Mouse (Mus musculus) forebrain, embryonic 11.5 days (tissue): Measurements from ENCODE around the gene Lexm. TPM values are rescaled to one million over a fixed set of nuclear protein-coding genes. Genes with fewer than 3 reads are reported as not detected.

Source experiments
- ATAC-seq: fragments of 200-750 bp; cut with Nextera tagmentation; replicated peaks from 2 replicates; pipeline ENCODE4 v1.8.0; 2017; ENCODE audit warnings: moderate TSS enrichment; ENCODE audit not compliant: low FRiP score
- DNase-seq: peaks from one replicate; pipeline ENCODE4 v3.0.0-alpha.2; 2017; ENCODE audit warnings: low spot score
- H3K27ac ChIP-seq: fragments of 300-500 bp; sonication (generic); 2 replicates; pipeline ENCODE4 v1.5.1; 2014; ENCODE audit warnings: low read depth, low read length
- H3K27me3 ChIP-seq: fragments of 300-500 bp; sonication (generic); 2 replicates; pipeline ENCODE4 v1.6.1; 2014; ENCODE audit warnings: mild to moderate bottlenecking, low read length, mixed read lengths; ENCODE audit not compliant: control insufficient read depth, insufficient read depth
- H3K36me3 ChIP-seq: fragments of 300-500 bp; sonication (generic); 2 replicates; pipeline ENCODE4 v1.6.1; 2014; ENCODE audit warnings: mild to moderate bottlenecking, low read length, moderate library complexity, mixed read lengths; ENCODE audit not compliant: control insufficient read depth, insufficient read depth
- H3K4me1 ChIP-seq: fragments of 300-500 bp; sonication (generic); replicated peaks from 2 replicates; pipeline ENCODE4 v1.6.1; 2014; ENCODE audit warnings: low read length, mixed read lengths; ENCODE audit not compliant: control insufficient read depth, insufficient read depth
- H3K4me2 ChIP-seq: fragments of 300-500 bp; sonication (generic); 2 replicates; pipeline ENCODE4 v1.6.1; 2014; ENCODE audit warnings: low read depth, mild to moderate bottlenecking, low read length, moderate library complexity, mixed read lengths; ENCODE audit not compliant: severe bottlenecking
- H3K4me3 ChIP-seq: fragments of 300-500 bp; sonication (generic); 2 replicates; pipeline ENCODE4 v1.5.1; 2014; ENCODE audit warnings: low read depth, low read length
- H3K9ac ChIP-seq: fragments of 300-500 bp; sonication (generic); 2 replicates; pipeline ENCODE4 v1.6.1; 2014; ENCODE audit warnings: low read length
- H3K9me3 ChIP-seq: fragments of 300-500 bp; sonication (generic); 2 replicates; pipeline ENCODE4 v1.6.1; 2016; ENCODE audit warnings: low read length, mixed read lengths; ENCODE audit not compliant: control insufficient read depth
- WGBS: fragments of 180-500 bp; shearing (Covaris S2); extraction: QIAGEN DNeasy Blood & Tissue Kit; methylation state at CpG from one replicate; pipeline ENCODE4 v1.1.7; 2014; 5-methylcytosine and 5-hydroxymethylcytosine counted together
- polyA plus RNA-seq: library from polyadenylated mRNA; unstranded; fragments of >200 nt; fragmentation: Nextera tagmentation; extraction: Ambion mirVana; gene quantifications from 2 replicates; pipeline ENCODE4 v1.2.1, GENCODE M21; 2014

Lexm gene
- polyA plus RNA-seq: 0.21 and 0.35 TPM in 2 replicates

DNA sequence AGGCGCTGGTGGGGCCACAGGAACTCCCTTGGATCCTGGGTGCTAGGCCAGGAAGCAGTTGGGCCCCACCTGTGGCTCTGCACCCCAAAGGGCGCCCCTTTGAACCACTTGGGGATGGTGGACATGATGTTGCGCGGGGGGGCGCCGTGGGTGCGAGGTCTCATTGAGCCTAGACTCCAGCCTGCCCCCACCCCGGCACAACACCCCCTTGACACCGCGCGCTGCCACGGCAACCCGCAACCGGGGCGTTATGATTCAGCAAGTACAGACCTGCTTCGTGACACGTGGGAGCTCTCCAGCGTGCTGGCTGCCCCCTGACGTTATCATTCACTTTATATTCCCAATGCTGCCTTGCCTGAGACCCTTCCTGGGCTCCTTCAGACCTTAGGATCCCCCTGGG lies at the start of gene Lexm:
Gene Lexm, minus strand, starts transcription at position 186 of the 400 bp plus-strand sequence.
- WGBS: under 1% methylated on average over 19 of the region's 19 CpGs

DNA sequence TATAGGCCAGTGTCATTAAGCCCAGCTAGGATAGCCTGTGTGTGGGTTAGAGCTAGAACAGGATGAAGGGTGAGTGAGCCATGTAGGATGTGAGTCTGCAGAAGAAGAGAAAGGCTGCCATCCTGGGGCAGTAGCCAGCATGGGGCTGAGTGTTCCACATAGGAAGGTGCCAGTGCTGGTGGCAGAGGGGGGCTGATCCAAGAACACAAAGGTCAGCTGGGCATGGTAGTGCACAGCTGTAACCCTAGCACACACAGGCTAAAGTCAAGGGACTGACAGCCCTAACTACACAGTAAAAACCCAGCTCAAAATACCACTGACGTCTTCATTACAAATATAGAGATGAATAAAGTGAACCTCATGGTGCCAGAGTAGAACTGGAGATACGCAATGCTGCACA lies 49.5 kb upstream of the Lexm start:
- peaks cover 6% of the 10 kb centered on the region; the same call in 1 of the 2 replicates for H3K36me3 ChIP-seq

More for the DNA sequence above, at the start of gene Lexm:
- no peaks in the 10 kb centered on the region for H3K36me3 ChIP-seq
- ATAC-seq (no peak), DNase-seq (peak; percentile 62)
- H3K4me2 ChIP-seq: peak within 1 kb of the TSS; percentile 51
- 0 out of 2 replicates have a peak, but pooled peaks cover 3% of the 10 kb centered on the region for H3K4me1 ChIP-seq
- no peaks in the 10 kb centered on the region for H3K9me3 ChIP-seq
- H3K4me3 ChIP-seq: peak within 1 kb of the TSS; percentile 11; the same call in 1 of the 2 replicates
- no peak within 1 kb of the TSS for H3K27ac ChIP-seq
- H3K27me3 ChIP-seq: peaks cover 7% of the 10 kb centered on the region
- peak within 1 kb of the TSS; percentile 7; the same call in 1 of the 2 replicates for H3K9ac ChIP-seq

DNA sequence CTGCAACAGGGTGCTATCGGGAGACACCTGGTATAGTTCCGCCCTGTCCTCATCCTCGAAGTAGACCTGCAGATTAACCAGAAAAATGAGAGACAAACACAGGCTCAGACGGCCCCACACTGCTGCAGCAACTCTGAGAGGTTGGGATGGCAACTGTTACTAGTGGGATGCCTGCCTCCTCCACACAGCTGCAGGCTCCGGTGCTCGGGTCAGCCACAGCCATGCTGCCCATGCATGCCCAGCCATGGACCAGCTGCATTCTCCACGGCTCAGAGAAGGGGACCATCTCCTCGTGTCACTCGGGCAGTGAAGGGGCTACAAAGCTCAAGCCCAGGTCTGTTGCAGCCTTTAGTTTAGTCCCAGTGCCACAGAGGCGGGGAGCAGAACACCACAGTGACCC lies 48.6 kb upstream of the Lexm start:
- H3K36me3 ChIP-seq: peaks cover 6% of the 10 kb centered on the region; the same call in 1 of the 2 replicates
- ATAC-seq (no peak), DNase-seq (no peak)

More for the DNA sequence above, 49.5 kb upstream of the Lexm start:
- ATAC-seq (no peak), DNase-seq (no peak)
- H3K9ac ChIP-seq: no peak overlapping the region
- no peak overlapping the region for H3K27ac ChIP-seq
- H3K9me3 ChIP-seq: no peaks in the 10 kb centered on the region
- WGBS: 89% methylated on average over 2 of the region's 2 CpGs
- no peak overlapping the region for H3K4me2 ChIP-seq
- no peaks in the 10 kb centered on the region for H3K4me1 ChIP-seq
- no peaks in the 10 kb centered on the region for H3K27me3 ChIP-seq
- no peak overlapping the region for H3K4me3 ChIP-seq

DNA sequence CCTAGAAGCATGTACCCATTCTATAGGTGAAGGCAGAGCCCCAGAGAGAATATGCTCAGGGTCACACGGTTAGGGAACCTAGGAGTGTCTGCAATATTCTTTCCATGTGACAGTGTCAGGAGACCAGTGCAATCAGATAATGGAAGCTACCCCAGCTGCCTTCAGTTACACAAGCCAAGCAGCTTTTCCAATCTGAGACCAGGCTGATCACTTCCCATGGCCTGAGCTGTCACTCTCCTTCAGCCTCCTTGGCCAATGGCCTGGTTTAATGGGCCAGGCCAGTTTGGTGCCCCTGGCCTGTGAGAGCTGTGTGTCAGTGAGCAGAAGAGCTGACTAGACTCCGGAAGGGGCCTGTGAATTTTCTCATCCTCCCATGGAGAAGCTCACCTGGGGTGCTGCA lies 48.2 kb upstream of the Lexm start:
- Histone ChIP-seq H3K9me3 (no peaks in the 10 kb centered on the region), H3K27ac (no peak overlapping the region), H3K4me2 (no peak overlapping the region), H3K9ac (no peak overlapping the region), H3K36me3 (peaks cover 5% of the 10 kb centered on the region; the same call in 1 of the 2 replicates), H3K4me1 (no peaks in the 10 kb centered on the region), H3K4me3 (no peak overlapping the region), H3K27me3 (no peaks in the 10 kb centered on the region)
- DNase-seq: no peak
- no peak for ATAC-seq
- WGBS: 93% methylated on average over 2 of the region's 2 CpGs

More for the DNA sequence above, 48.6 kb upstream of the Lexm start:
- H3K4me2 ChIP-seq: no peak overlapping the region
- no peak overlapping the region for H3K9ac ChIP-seq
- H3K27ac ChIP-seq: no peak overlapping the region
- 95% methylated on average over 10 of the region's 10 CpGs for WGBS
- no peaks in the 10 kb centered on the region for H3K9me3 ChIP-seq
- no peak overlapping the region for H3K4me3 ChIP-seq
- H3K27me3 ChIP-seq: no peaks in the 10 kb centered on the region
- no peaks in the 10 kb centered on the region for H3K4me1 ChIP-seq

DNA sequence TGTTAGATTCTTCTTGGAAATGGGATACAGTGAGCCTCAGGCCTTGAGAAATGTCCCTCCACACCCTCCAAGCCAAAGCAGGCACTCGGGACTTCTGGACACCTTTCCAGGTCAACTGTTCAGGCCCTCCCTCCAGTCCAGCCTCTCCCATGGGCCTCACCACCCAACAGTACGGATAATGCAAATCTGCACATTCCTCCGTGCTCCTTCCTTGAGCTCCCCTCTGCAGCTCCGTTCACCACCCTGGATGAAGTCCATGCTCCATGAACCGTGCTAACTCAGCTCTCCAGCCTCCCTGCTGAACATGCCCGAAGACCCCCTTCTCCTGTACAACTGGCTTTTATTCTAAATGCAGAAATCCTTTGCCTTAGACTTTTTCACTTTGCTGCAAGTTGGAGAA lies 47.7 kb upstream of the Lexm start:
- Histone ChIP-seq H3K4me1 (no peaks in the 10 kb centered on the region), H3K27ac (no peak overlapping the region), H3K4me2 (no peak overlapping the region), H3K9ac (no peak overlapping the region), H3K9me3 (no peaks in the 10 kb centered on the region), H3K27me3 (no peaks in the 10 kb centered on the region), H3K36me3 (peaks cover under 1% of the 10 kb centered on the region; the same call in 1 of the 2 replicates), H3K4me3 (no peak overlapping the region)
- no peak for ATAC-seq
- 90% methylated on average over 6 of the region's 6 CpGs for WGBS
- DNase-seq: no peak

DNA sequence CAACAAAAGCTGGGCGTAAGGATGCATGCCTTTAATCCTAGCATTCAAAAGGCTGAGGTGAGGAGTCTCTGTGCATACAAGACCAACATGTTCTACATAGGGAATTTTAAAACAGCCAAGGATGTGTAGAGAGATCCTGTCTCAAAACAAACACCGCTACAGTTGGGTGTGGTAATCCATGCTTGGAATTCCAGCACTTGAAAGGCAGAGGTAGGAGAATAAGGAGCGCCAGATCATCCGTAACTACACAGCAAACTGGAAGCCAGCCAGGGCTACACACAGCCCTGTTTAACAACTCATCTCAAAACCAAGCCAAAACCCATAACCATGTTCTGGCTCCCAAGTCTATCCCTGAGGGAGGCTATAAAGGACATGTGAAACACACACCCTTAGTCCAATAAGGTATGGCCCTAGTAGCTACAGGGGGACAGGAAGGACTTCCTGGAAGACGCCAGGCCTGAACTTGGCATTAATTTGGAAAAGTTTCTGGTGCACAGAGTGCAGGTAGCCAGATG lies 47.0 kb upstream of the Lexm start:
- H3K27me3 ChIP-seq: no peaks in the 10 kb centered on the region
- DNase-seq: no peak
- H3K36me3 ChIP-seq: no peaks in the 10 kb centered on the region; the same call in 1 of the 2 replicates
- no peak overlapping the region for H3K9ac ChIP-seq
- 92% methylated on average over 5 of the region's 5 CpGs for WGBS
- no peaks in the 10 kb centered on the region for H3K9me3 ChIP-seq
- ATAC-seq: no peak
- H3K27ac ChIP-seq: no peak overlapping the region
- no peak overlapping the region for H3K4me2 ChIP-seq
- no peaks in the 10 kb centered on the region for H3K4me1 ChIP-seq
- no peak overlapping the region for H3K4me3 ChIP-seq

DNA sequence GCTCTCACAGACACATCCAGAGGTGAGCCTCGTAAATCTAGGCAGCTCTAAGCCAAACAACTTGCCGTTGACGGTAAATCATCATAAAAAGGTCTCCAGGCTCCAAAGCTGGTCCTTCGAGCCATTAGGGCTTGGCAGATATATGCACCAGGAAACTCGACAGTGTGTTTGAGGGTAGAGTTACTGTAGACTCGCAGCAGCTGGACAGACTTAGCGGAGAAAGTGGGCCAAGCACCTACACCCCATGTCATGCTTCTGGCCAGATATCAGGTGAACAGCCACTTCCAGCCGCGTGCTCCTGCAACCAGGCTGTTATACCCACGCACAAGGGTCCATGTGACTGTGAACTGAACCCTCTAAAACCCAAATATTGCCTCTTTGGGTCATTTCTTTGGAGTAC lies 38.6 kb upstream of the Lexm start:
- no peak for ATAC-seq
- WGBS: 91% methylated on average over 10 of the region's 10 CpGs
- Histone ChIP-seq H3K4me1 (peaks cover 6% of the 10 kb centered on the region), H3K27ac (no peak overlapping the region), H3K9ac (no peak overlapping the region), H3K4me2 (no peak overlapping the region), H3K4me3 (no peak overlapping the region), H3K9me3 (no peaks in the 10 kb centered on the region), H3K36me3 (no peaks in the 10 kb centered on the region; the same call in 1 of the 2 replicates), H3K27me3 (no peaks in the 10 kb centered on the region)
- DNase-seq: no peak

DNA sequence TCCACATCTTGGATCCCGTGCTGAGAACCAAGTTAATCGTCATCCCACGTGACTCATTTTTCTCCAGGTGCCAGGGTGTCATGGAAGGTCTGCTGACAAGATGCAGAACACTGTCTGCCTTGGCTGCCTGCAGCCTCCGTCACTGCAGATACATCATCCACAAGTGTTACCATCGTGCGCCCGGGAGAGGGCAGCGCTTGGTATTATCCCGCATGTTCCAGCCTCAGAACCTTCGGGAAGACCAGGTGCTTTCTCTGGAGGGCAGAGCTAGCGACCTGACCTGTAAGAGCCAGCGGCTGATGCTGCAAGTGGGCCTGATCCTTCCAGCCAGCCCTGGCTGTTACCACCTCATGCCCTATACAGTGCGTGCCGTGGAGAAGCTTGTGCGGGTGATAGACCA lies 36.0 kb upstream of the Lexm start:
- WGBS: 94% methylated on average over 15 of the region's 15 CpGs
- no peak overlapping the region for H3K4me2 ChIP-seq
- no peak for DNase-seq
- no peak overlapping the region for H3K4me3 ChIP-seq
- H3K36me3 ChIP-seq: no peaks in the 10 kb centered on the region; the same call in 1 of the 2 replicates
- H3K27me3 ChIP-seq: no peaks in the 10 kb centered on the region
- no peak for ATAC-seq
- H3K9ac ChIP-seq: no peak overlapping the region
- H3K9me3 ChIP-seq: no peaks in the 10 kb centered on the region; the same call in 1 of the 2 replicates
- H3K27ac ChIP-seq: no peak overlapping the region
- peaks cover 6% of the 10 kb centered on the region for H3K4me1 ChIP-seq

DNA sequence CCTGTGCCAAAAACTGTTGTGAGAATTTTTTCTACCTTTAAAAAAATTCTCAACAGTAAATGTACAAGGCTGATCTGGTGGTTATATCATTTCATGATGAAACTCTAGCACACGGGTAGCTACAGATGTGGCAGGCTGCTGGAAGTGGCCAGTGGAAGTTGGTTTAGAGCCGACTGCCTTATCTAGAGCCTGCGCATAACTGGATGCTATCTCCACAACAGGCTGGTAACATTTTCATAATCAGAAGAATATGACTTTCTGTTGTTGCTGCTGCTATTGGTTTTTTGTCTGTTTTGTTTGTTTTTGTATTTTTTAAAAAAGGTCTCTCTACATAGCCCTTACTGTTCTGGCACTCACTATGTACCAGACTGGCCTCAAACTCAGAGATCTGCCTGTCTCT lies 35.5 kb upstream of the Lexm start:
- Histone ChIP-seq H3K9me3 (no peaks in the 10 kb centered on the region; the same call in 1 of the 2 replicates), H3K4me2 (no peak overlapping the region), H3K27me3 (no peaks in the 10 kb centered on the region), H3K9ac (no peak overlapping the region), H3K4me3 (no peak overlapping the region), H3K27ac (no peak overlapping the region), H3K36me3 (no peaks in the 10 kb centered on the region; the same call in 1 of the 2 replicates), H3K4me1 (peaks cover 6% of the 10 kb centered on the region)
- 93% methylated on average over 3 of the region's 3 CpGs for WGBS
- no peak for ATAC-seq
- no peak for DNase-seq
